Mouse (Mus musculus) liver (tissue): ENCODE measurements around the gene Gchfr.

Source experiments
- DNase-seq: peaks from one replicate; pipeline ENCODE4 v3.0.0-alpha.2; 2020; ENCODE audit warnings: mixed read lengths

The Gchfr gene

GRCm38 (mm10) chr2:119166901-119167865 lies at the start of gene Gchfr:
Gene Gchfr (plus strand): TSS chr2:119167773.
- peak; percentile 77 for DNase-seq

- DNase-seq, result peak; percentile 83
These were observed 31.2 kb upstream of the Gchfr start for GRCm38 (mm10) chr2:119136346-119136898.

- DNase-seq, result peak; percentile 42
These were observed 22.4 kb upstream of the Gchfr start for GRCm38 (mm10) chr2:119145199-119145598.

GRCm38 (mm10) chr2:119146435-119146834 lies 21.1 kb upstream of the Gchfr start:
- no peak for DNase-seq

GRCm38 (mm10) chr2:119147160-119147678 lies 20.4 kb upstream of the Gchfr start:
- no peak for DNase-seq

- DNase-seq, result no peak
These were observed 19.8 kb upstream of the Gchfr start for GRCm38 (mm10) chr2:119147775-119148174.

- DNase-seq, result no peak
These were observed 15.3 kb upstream of the Gchfr start for GRCm38 (mm10) chr2:119152255-119152654.

GRCm38 (mm10) chr2:119154683-119155082 lies 12.9 kb upstream of the Gchfr start:
- DNase-seq, result peak; percentile 55

GRCm38 (mm10) chr2:119155388-119155787 lies 12.2 kb upstream of the Gchfr start:
- peak; percentile 88 for DNase-seq

- DNase-seq, result peak; percentile 62
These were observed 11.4 kb upstream of the Gchfr start for GRCm38 (mm10) chr2:119156081-119156680.

GRCm38 (mm10) chr2:119156681-119157572 lies 10.6 kb upstream of the Gchfr start, which contains the start of gene Rmdn3:
Gene Rmdn3 (minus strand): TSS chr2:119157034.
- peak; percentile 96 for DNase-seq

GRCm38 (mm10) chr2:119157836-119158235 lies 9.7 kb upstream of the Gchfr start:
- DNase-seq, result no peak

- DNase-seq, result no peak
These were observed 6.3 kb upstream of the Gchfr start for GRCm38 (mm10) chr2:119161247-119161646.

GRCm38 (mm10) chr2:119163135-119163534 lies 4.4 kb upstream of the Gchfr start:
- no peak for DNase-seq

GRCm38 (mm10) chr2:119163999-119164398 lies 3.6 kb upstream of the Gchfr start:
- no peak for DNase-seq

GRCm38 (mm10) chr2:119165401-119165800 lies 2.2 kb upstream of the Gchfr start:
- DNase-seq, result no peak

- DNase-seq, result no peak
These were observed 288 bp downstream of the Gchfr start for GRCm38 (mm10) chr2:119167866-119168256.

- DNase-seq, result no peak
These were observed 2.7 kb downstream of the Gchfr start for GRCm38 (mm10) chr2:119170282-119170681.

- DNase-seq, result no peak
These were observed 4.0 kb downstream of the Gchfr start for GRCm38 (mm10) chr2:119171574-119171973.

- no peak for DNase-seq
These were observed 4.9 kb downstream of the Gchfr start for GRCm38 (mm10) chr2:119172446-119172845.

- peak; percentile 73 for DNase-seq
These were observed 5.4 kb downstream of the Gchfr start for GRCm38 (mm10) chr2:119172862-119173576.
